Mouse (Mus musculus): ENCODE measurements around the gene Mrps7. TPM values are rescaled to one million over a fixed set of nuclear protein-coding genes. Genes with fewer than 3 reads are reported as not detected.

Gene Mrps7
- polyA plus RNA-seq, 1 experiment from 2014 or later: 95.6 TPM

GRCm38 (mm10) chr11:115628465-115629101 is 24.9 kb downstream of the Mrps7 start:
- Histone ChIP-seq H3K4me2 (peak overlapping the region; percentile 83), H3K36me3 (ENCODE audit: insufficient read depth) (no peaks in the 10 kb centered on the region), H3K9me3 (ENCODE audit: low read depth, low read length) (no peaks in the 10 kb centered on the region), H3K4me1 (ENCODE audit: insufficient read depth) (no peaks in the 10 kb centered on the region; the same call in 1 of the 2 replicates), H3K27ac (ENCODE audit: low read depth) (no peak overlapping the region), H3K9ac (peak overlapping the region; percentile 27; the same call in 1 of the 2 replicates), H3K4me3 (ENCODE audit: low read depth, low read length) (peak overlapping the region; percentile 72), H3K27me3 (ENCODE audit: insufficient read depth, low read length) (no peaks in the 10 kb centered on the region)
- no peak for TF ChIP-seq CTCF (IDR thresholded peaks at IDR 0.05; ENCODE audit: low read depth)
- 55% methylated on average over 13 of the region's 13 CpGs for WGBS
- 0 out of 2 replicates have a peak, but pooled peaks have one; percentile 1 for ATAC-seq (ENCODE audit: insufficient read depth)
- DNase-seq: no peak

GRCm38 (mm10) chr11:115629734-115630531 is 26.2 kb downstream of the Mrps7 start:
- H3K9me3 ChIP-seq (ENCODE audit: low read depth, low read length): no peaks in the 10 kb centered on the region
- H3K4me1 ChIP-seq (ENCODE audit: insufficient read depth): no peaks in the 10 kb centered on the region; the same call in 1 of the 2 replicates
- ATAC-seq (ENCODE audit: insufficient read depth): no peak
- DNase-seq: no peak
- WGBS: 82% methylated on average over 13 of the region's 13 CpGs
- no peaks in the 10 kb centered on the region for H3K27me3 ChIP-seq (ENCODE audit: insufficient read depth, low read length)
- no peak overlapping the region for H3K27ac ChIP-seq (ENCODE audit: low read depth)
- H3K4me2 ChIP-seq: no peak overlapping the region
- H3K9ac ChIP-seq: no peak overlapping the region
- no peak for TF ChIP-seq CTCF (IDR thresholded peaks at IDR 0.05; ENCODE audit: low read depth)
- no peaks in the 10 kb centered on the region for H3K36me3 ChIP-seq (ENCODE audit: insufficient read depth)
- no peak overlapping the region for H3K4me3 ChIP-seq (ENCODE audit: low read depth, low read length)

GRCm38 (mm10) chr11:115630532-115631504 is 27.1 kb downstream of the Mrps7 start:
- DNase-seq: peak; percentile 50

GRCm38 (mm10) chr11:115631505-115631890 is 27.8 kb downstream of the Mrps7 start:
- H3K9ac ChIP-seq: no peak overlapping the region
- 10% methylated on average over 3 of the region's 3 CpGs for WGBS
- H3K4me2 ChIP-seq: peak overlapping the region; percentile 18; the same call in 1 of the 2 replicates
- peak overlapping the region; percentile 15; the same call in 1 of the 2 replicates for H3K27ac ChIP-seq (ENCODE audit: low read depth)
- H3K36me3 ChIP-seq (ENCODE audit: insufficient read depth): no peaks in the 10 kb centered on the region
- ATAC-seq (ENCODE audit: insufficient read depth): no peak
- DNase-seq: peak; percentile 70
- H3K4me3 ChIP-seq (ENCODE audit: low read depth, low read length): no peak overlapping the region
- no peaks in the 10 kb centered on the region for H3K9me3 ChIP-seq (ENCODE audit: low read depth, low read length)
- TF ChIP-seq CTCF (IDR thresholded peaks at IDR 0.05; ENCODE audit: low read depth): peak; percentile 72
- no peaks in the 10 kb centered on the region for H3K4me1 ChIP-seq (ENCODE audit: insufficient read depth)
- no peaks in the 10 kb centered on the region for H3K27me3 ChIP-seq (ENCODE audit: insufficient read depth, low read length)

More at GRCm38 (mm10) chr11:115630532-115631504, 27.1 kb downstream of the Mrps7 start:
- no peak for TF ChIP-seq CTCF (IDR thresholded peaks at IDR 0.05; ENCODE audit: low read depth)
- Histone ChIP-seq H3K4me3 (ENCODE audit: low read depth, low read length) (no peak overlapping the region), H3K27ac (ENCODE audit: low read depth) (peak overlapping the region; percentile 15; the same call in 1 of the 2 replicates), H3K9me3 (ENCODE audit: low read depth, low read length) (no peaks in the 10 kb centered on the region), H3K4me1 (ENCODE audit: insufficient read depth) (no peaks in the 10 kb centered on the region; the same call in 1 of the 2 replicates), H3K9ac (0 out of 2 replicates have a peak overlapping the region, but pooled peaks have one; percentile 10), H3K36me3 (ENCODE audit: insufficient read depth) (no peaks in the 10 kb centered on the region), H3K27me3 (ENCODE audit: insufficient read depth, low read length) (no peaks in the 10 kb centered on the region), H3K4me2 (peak overlapping the region; percentile 18; the same call in 1 of the 2 replicates)
- ATAC-seq (ENCODE audit: insufficient read depth): no peak
- 36% methylated on average over 16 of the region's 16 CpGs for WGBS

- no peak for TF ChIP-seq CTCF (IDR thresholded peaks at IDR 0.05; ENCODE audit: low read depth)
- no peak overlapping the region for H3K4me2 ChIP-seq
- WGBS: 74% methylated on average over 7 of the region's 7 CpGs
- H3K27me3 ChIP-seq (ENCODE audit: insufficient read depth, low read length): no peaks in the 10 kb centered on the region
- H3K4me1 ChIP-seq (ENCODE audit: insufficient read depth): no peaks in the 10 kb centered on the region
- DNase-seq (no peak), ATAC-seq (ENCODE audit: insufficient read depth) (no peak)
- no peak overlapping the region for H3K27ac ChIP-seq (ENCODE audit: low read depth)
- H3K9me3 ChIP-seq (ENCODE audit: low read depth, low read length): no peaks in the 10 kb centered on the region
- H3K9ac ChIP-seq: no peak overlapping the region
- no peak overlapping the region for H3K4me3 ChIP-seq (ENCODE audit: low read depth, low read length)
- H3K36me3 ChIP-seq (ENCODE audit: insufficient read depth): no peaks in the 10 kb centered on the region
Measured at GRCm38 (mm10) chr11:115632247-115632646, 28.5 kb downstream of the Mrps7 start.

GRCm38 (mm10) chr11:115632862-115633261 is 29.1 kb downstream of the Mrps7 start:
- Histone ChIP-seq H3K4me1 (ENCODE audit: insufficient read depth) (no peaks in the 10 kb centered on the region), H3K4me2 (no peak overlapping the region), H3K36me3 (ENCODE audit: insufficient read depth) (no peaks in the 10 kb centered on the region), H3K4me3 (ENCODE audit: low read depth, low read length) (no peak overlapping the region), H3K9ac (no peak overlapping the region), H3K27me3 (ENCODE audit: insufficient read depth, low read length) (no peaks in the 10 kb centered on the region), H3K9me3 (ENCODE audit: low read depth, low read length) (no peaks in the 10 kb centered on the region), H3K27ac (ENCODE audit: low read depth) (no peak overlapping the region)
- ATAC-seq (ENCODE audit: insufficient read depth) (no peak), DNase-seq (no peak)
- TF ChIP-seq CTCF (IDR thresholded peaks at IDR 0.05; ENCODE audit: low read depth): no peak
- WGBS: 80% methylated on average over 10 of the region's 10 CpGs

Data from lung, embryonic 14.5 days (tissue).